Mouse (Mus musculus): Measurements from ENCODE around the gene Ascl1. TPM values are rescaled to one million over a fixed set of nuclear protein-coding genes. Genes with fewer than 3 reads are reported as not detected.

Gene Ascl1
- not detected for polyA plus RNA-seq (2017; shearing (Covaris generic))

DNA sequence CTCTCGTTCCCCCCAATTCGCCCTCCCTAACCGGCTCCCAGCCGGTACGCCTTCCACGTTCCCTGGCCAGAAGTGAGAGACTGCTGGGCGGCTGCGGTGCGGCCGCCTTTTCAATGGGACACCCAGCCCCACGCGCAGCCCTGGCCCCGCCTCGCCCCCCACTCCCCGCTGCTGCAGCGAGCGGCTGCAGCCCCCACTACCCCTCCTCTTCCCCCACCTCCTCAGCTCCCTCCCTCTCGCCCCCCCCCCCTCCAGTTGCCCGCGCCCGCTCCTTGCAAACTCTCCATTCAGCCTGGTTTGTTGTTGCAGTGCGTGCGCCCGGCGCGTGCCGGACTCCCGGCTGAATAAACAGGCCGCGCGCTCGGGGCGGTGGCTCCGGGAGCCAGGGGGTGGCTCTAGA is at the start of gene Ascl1:
Gene Ascl1 (minus strand): TSS at position 85 of the 400 bp plus-strand sequence.
- ATAC-seq: no peak

DNA sequence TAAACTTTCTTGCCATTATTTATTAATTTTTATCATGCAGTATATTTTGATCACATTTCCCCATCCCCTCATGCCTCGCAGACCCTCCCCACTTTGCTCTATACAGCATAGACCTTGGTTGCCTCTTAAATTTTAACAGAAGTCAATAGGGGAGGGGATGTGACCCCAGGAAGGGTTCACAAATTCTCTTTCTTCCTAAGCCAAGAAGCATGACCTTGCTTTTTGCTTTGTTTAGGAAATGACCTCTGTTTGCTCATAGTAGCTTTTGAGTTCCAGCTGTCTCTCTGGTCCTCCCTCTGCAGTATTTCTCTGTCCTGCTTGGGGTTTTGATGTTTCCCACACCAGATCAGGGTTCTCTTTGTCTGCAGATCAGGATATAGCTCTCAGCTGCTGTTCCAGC is 40.7 kb upstream of the Ascl1 start:
- ATAC-seq: no peak

GRCm38 (mm10) chr10:87521646-87522045 is 28.2 kb upstream of the Ascl1 start, which contains the start of gene Pah:
Gene Pah, plus strand, starts transcription at chr10:87521795.
- ATAC-seq: no peak

DNA sequence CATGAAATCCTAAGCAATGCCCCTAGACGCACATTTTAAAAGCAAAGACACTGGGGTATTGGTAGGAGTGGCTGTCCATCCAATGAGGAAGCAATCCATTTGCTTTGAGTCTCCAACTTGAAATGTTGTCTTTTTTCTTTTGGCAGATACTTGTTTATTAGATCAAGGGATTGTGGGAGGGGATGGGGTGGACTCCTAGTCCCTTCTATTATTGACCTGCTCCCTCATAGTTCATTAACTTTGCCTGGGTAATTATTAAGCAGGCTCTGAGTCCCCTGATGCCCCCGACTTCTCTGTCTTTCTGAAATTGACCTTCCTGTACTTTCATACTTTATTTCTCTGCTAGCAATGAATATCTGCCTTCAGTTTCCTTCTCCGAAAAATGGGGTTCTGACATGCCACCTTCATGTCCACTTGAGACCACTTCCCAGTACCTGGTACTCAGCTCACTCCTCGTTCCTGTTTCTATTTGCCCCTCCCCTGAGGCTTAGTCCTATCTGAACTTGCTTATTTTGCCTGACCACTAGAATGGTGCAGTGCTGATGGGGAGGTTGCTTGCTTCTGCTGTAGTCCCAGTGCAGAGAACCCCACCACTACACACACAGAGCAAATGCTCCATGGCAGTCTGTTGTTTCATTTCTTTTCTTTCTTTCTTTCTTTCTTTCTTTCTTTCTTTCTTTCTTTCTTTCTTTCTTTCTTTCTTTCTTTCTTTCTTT is 27.1 kb upstream of the Ascl1 start:
- no peak for ATAC-seq

GRCm38 (mm10) chr10:87518585-87518984 is 25.1 kb upstream of the Ascl1 start:
- no peak for ATAC-seq

GRCm38 (mm10) chr10:87513052-87513451 is 19.6 kb upstream of the Ascl1 start:
- no peak for ATAC-seq

GRCm38 (mm10) chr10:87508581-87508980 is 15.1 kb upstream of the Ascl1 start:
- ATAC-seq: no peak

DNA sequence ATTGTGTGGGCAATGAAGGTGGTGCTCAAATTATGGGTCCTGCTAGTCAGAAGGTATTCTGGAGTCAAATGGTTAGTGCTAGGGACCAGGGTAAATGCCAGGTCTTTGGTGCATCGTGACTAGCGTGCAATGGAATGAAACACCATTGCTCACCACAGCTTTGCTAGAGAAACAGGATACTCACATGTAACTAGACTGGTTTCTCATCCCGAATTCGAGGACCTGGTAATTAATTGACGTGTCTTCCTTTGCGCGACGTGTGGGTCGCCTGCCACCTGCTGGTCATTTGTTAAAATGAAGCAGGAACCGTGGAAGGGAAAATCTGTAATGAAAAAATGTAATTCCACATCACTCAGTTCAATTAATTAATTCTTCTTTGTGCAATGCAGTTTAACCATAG is 10.5 kb upstream of the Ascl1 start:
- ATAC-seq: no peak

DNA sequence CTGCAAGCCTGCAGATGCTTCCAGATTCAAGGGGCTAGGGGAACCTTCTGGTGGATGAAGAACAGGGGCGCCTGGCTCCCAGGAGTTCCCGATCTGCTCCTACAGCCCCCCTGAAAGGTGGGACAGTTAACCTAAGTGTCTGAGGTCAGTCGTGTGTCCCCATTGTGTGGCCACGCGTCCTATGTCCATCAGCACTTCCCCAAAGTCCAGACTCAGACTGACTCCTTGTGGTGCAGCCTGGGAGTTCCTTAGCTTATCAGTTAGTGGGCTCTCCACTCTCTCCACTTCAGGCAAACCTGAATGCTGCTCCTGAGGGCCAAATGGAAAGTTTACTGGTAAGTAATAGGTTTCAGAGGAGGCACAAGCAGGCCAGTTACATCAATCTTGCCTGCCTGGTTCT is 8.8 kb upstream of the Ascl1 start:
- no peak for ATAC-seq

GRCm38 (mm10) chr10:87501659-87502042 is 8.2 kb upstream of the Ascl1 start:
- no peak for ATAC-seq

- no peak for ATAC-seq
Measured at GRCm38 (mm10) chr10:87500926-87501658, 7.6 kb upstream of the Ascl1 start.

DNA sequence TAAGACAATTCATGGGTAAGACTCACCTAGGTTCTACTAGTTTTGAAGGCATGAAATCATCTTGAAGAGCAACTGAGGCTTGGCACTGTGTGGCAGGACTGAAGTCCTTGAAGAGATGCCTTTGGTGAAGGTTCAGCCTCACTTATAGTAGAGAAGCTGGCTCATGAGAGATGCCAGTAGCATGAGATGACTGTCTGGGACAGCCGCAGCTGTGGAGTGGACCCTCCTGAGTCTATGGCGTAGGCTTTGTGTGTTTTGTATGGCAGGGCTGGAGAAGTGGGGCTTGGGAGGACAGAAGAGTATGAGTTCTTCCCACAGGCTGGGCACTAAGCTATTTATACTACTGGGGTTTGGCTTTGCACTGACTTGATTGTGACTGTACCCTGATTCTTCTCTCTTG is 3.6 kb upstream of the Ascl1 start:
- no peak for ATAC-seq

- ATAC-seq: no peak
Measured at GRCm38 (mm10) chr10:87494596-87494995, 1.1 kb upstream of the Ascl1 start.

DNA sequence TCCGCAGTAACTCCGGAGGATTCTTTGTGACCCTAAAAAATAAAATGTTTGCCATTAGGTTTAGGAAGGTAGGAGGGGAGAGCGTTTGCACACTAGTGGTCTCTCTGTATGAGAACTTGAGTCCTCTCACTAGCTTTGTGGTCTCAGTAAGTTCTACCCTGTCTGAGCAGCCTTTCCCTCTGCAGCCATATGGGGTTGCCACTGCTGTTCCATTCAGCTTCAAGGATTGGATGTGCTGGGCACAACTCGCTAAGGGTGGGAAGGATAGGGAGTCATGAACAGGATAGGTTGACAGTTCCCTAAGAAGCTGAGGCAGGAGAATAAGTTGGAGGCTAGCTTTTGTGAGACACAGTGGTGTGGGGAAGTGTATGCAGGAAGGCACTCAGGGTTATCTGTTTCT is 716 bp upstream of the Ascl1 start:
- no peak for ATAC-seq

- ATAC-seq: no peak
Measured at GRCm38 (mm10) chr10:87492661-87493551, 554 bp downstream of the Ascl1 start.

DNA sequence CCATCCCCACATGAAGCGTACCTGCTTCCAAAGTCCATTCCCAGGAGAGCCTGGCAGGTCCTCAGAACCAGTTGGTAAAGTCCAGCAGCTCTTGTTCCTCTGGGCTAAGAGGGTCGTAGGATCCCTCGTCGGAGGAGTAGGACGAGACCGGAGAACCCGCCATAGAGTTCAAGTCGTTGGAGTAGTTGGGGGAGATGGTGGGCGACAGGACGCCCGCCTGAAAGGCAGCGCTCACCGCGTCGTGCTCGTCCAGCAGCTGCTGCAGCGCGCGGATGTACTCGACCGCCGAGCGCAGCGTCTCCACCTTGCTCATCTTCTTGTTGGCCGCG is 1.2 kb downstream of the Ascl1 start:
- no peak for ATAC-seq

- ATAC-seq: no peak
Measured at GRCm38 (mm10) chr10:87491485-87492040, 1.9 kb downstream of the Ascl1 start.

GRCm38 (mm10) chr10:87490328-87490727 is 3.1 kb downstream of the Ascl1 start:
- ATAC-seq: no peak

DNA sequence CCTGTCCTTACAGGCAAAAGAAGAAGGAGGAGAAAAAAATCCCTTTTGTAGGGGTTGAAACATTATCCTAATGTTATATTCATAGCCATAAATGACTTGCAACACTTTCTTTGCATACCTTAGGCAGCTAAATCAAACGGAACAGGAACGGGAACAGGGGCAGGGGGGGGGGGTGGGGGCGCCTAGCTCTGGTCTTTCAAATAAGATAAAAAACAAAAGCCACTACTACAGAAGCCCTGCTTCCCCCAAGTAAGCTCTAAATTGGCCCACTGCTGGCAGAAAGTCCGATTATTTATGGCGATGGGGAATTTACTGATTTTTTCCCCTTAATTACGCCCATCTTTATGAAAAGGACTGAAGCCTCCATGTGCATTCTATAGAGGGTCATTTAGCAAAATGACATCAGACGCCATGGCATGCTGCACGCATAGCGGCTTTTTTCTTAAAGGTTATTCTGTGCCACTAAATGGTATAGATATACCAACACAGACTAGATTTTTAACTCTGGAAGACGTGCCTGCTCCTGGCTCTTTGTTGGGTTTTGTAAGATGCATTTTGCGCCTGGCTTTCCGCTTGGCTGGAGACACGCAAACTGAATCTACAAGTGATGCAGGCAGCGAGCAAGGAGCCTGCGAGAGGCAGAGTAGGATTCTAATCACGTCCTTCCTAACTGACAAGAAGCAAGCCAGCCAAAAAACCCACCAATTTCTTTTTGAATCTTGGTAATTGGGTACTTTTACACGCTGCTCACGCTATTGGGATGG is 4.0 kb downstream of the Ascl1 start:
- ATAC-seq: no peak

GRCm38 (mm10) chr10:87488429-87489145 is 4.9 kb downstream of the Ascl1 start:
- ATAC-seq: no peak

Data from activated CD4-positive, CD25-positive, alpha-beta regulatory T cell, adult 4 months (primary cell).